Mouse (Mus musculus) bone marrow, adult 2 months (tissue): ENCODE results near the gene Nrg4.

Source experiments
- CTCF ChIP-seq: fragments of 200-500 bp; IDR thresholded peaks from 2 replicates; pipeline ENCODE4 v1.5.1; 2011; ENCODE audit warnings: low read length, control low read depth; ENCODE audit not compliant: control insufficient read depth, insufficient read depth
- POLR2A ChIP-seq: fragments of 200-500 bp; IDR thresholded peaks from 2 replicates; pipeline ENCODE4 v1.6.1; 2011; ENCODE audit warnings: low read depth, mild to moderate bottlenecking, control low read depth, low read length, borderline replicate concordance; ENCODE audit not compliant: control insufficient read depth

DNA sequence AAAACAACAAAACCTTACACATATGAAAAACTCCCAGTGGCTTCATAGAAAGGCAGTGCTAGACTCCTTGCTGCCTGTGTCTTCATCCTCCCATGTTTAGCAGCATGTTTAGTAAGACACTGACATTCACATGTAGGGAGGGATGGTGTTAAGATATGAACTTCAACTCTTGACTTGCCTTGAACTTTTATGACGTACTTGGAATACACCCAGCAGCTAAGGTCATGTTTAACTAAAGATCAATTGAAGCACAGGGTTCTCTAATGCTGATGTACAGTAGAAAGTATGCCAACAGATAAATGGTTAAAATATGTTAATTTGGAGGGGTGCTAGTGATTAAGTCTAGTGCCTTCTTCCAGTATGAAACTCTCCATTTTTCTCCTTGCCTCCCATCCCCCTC lies 4.0 kb downstream of the Nrg4 start:
- TF ChIP-seq POLR2A (no peak), CTCF (no peak)
